In the genomic region with DNA sequence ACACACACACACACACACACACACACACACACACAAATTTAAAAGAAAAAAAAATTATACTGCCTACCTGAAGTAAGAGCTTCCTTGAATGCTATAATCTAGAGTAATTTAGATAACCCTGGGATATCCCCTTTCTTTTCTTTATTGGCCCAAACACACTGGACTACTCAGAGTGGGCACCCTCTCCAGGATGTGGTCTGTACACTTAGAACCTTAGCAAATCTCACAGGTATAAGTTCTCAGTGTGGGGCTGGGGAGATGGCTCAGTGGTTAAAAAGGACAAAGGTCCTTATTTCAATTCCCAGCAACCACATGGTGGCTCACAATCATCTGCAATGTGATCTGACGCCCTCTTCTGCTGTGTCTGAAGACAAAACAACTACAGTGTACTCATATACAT, we compare ENCODE assay signal across 28 mouse cellular contexts.
"Had no signal": no experiment of that assay in that cellular context is flagged by ENCODE, and none has a peak within 500 bp of the region (broad histone marks: within the 10 kb centered on the region; RNA-seq: fewer than 3 reads in every experiment).

No protein-coding gene starts in this region.

- DNase-seq: forebrain, postnatal 0 days; gastrocnemius, postnatal 10 days; gastrocnemius, postnatal 25 days; heart, adult 18-20 months; heart, postnatal 4 days; kidney, adult 11 months; kidney, adult 2 months; kidney, adult 9 months; kidney, postnatal 10 days; kidney, postnatal 25 days; kidney, postnatal 4 days; liver; liver, embryonic 13.5 days; liver, postnatal 0 days had no signal

- H3K9me3 ChIP-seq: heart, embryonic 13.5 days; heart, embryonic 15.5 days; hindbrain, embryonic 10.5 days; hindbrain, embryonic 12.5 days; kidney, embryonic 15.5 days; limb, embryonic 10.5 days; limb, embryonic 12.5 days; liver, embryonic 13.5 days; liver, embryonic 15.5 days had no signal

- H3K4me3 ChIP-seq: heart, embryonic 13.5 days; heart, embryonic 15.5 days; hindbrain, embryonic 10.5 days; hindbrain, embryonic 12.5 days; kidney, embryonic 15.5 days; layer of hippocampus, adult 2 months; left cerebral cortex, adult 2 months; limb, embryonic 10.5 days; limb, embryonic 12.5 days; liver, embryonic 13.5 days; liver, embryonic 15.5 days had no signal

- H3K4me1 ChIP-seq: heart, embryonic 13.5 days; heart, embryonic 15.5 days; hindbrain, embryonic 12.5 days; limb, embryonic 10.5 days had no signal

- ATAC-seq: forebrain, postnatal 0 days; hindbrain, embryonic 16.5 days; liver, postnatal 0 days had no signal

- H3K27me3 ChIP-seq: heart, embryonic 15.5 days; limb, embryonic 12.5 days; liver, embryonic 15.5 days had no signal

- H3K27ac ChIP-seq: heart, embryonic 13.5 days; heart, embryonic 15.5 days; hindbrain, embryonic 10.5 days; hindbrain, embryonic 12.5 days; hindbrain, embryonic 14.5 days; kidney, embryonic 15.5 days; layer of hippocampus, adult 2 months; left cerebral cortex, adult 2 months; limb, embryonic 10.5 days; limb, embryonic 12.5 days; liver, embryonic 13.5 days; liver, embryonic 15.5 days had no signal

- H3K4me2 ChIP-seq: heart, embryonic 11.5 days; heart, embryonic 13.5 days; heart, embryonic 15.5 days; hindbrain, embryonic 12.5 days; hindbrain, embryonic 14.5 days; kidney, embryonic 15.5 days; limb, embryonic 12.5 days; liver, embryonic 11.5 days; liver, embryonic 13.5 days; liver, embryonic 15.5 days had no signal

- H3K9ac ChIP-seq: forebrain, postnatal 0 days; heart, embryonic 13.5 days; heart, embryonic 15.5 days; hindbrain, embryonic 12.5 days; hindbrain, embryonic 14.5 days; kidney, embryonic 15.5 days; limb, embryonic 12.5 days; liver, embryonic 13.5 days; liver, embryonic 15.5 days; liver, postnatal 0 days had no signal

- H3K36me3 ChIP-seq: heart, embryonic 13.5 days; heart, embryonic 15.5 days; hindbrain, embryonic 10.5 days; hindbrain, embryonic 12.5 days; kidney, embryonic 15.5 days; limb, embryonic 10.5 days; limb, embryonic 12.5 days; liver, embryonic 13.5 days; liver, embryonic 15.5 days had no signal
